Mouse (Mus musculus) adrenal gland, adult 18-20 months (tissue): ENCODE results near the gene Gopc. TPM values are rescaled to one million over a fixed set of nuclear protein-coding genes. Genes with fewer than 3 reads are reported as not detected.

ENCODE experiments used
- DNase-seq, 2 experiments: peaks; one replicate each; pipeline ENCODE4 v3.0.0; 2021 to 2022; ENCODE audit warnings: low spot score in 2 of 2
- long read RNA-seq, 2 experiments: library from polyadenylated mRNA; stranded (forward); transcript quantifications; one replicate each; pipeline ENCODE4 v2.0.0; 2021
- total RNA-seq, 2 experiments: library from RNA; stranded (reverse); gene quantifications; 1 replicate in 1 of 2; 2 replicates in 1 of 2; pipeline ENCODE4 v1.2.3; 2021

The Gopc gene
- total RNA-seq, result 10 to 100 TPM; 18.4 to 21.8 TPM
- long read RNA-seq, experiment 1, full-length matches to known transcripts, result 36 of 39 reads
- long read RNA-seq, experiment 1, partial matches to known transcripts, result 2 of 39 reads
- long read RNA-seq, experiment 1, other reads (novel, unspliced or antisense), result 1 of 39 reads
- long read RNA-seq, experiment 2, full-length matches to known transcripts, result 106 of 111 reads
- long read RNA-seq, experiment 2, partial matches to known transcripts, result 1 of 111 reads
- long read RNA-seq, experiment 2, other reads (novel, unspliced or antisense), result 4 of 111 reads

- peak; percentile 95 to 96 for DNase-seq
Observed at GRCm38 (mm10) chr10:52381845-52382591, at the start of gene Gopc. TSS of gene Gopc (minus strand) at chr10:52382124.

- DNase-seq, result no peak
Observed at GRCm38 (mm10) chr10:52430953-52431352, 49.0 kb upstream of the Gopc start.

- DNase-seq, result no peak
Observed at GRCm38 (mm10) chr10:52427634-52428415, 45.9 kb upstream of the Gopc start.

GRCm38 (mm10) chr10:52426314-52426980 lies 44.5 kb upstream of the Gopc start:
- no peak for DNase-seq

- DNase-seq, result no peak
Observed at GRCm38 (mm10) chr10:52423097-52423496, 41.2 kb upstream of the Gopc start.

- DNase-seq, result no peak
Observed at GRCm38 (mm10) chr10:52421716-52422115, 39.8 kb upstream of the Gopc start.

GRCm38 (mm10) chr10:52420526-52420925 lies 38.6 kb upstream of the Gopc start:
- DNase-seq, result no peak

GRCm38 (mm10) chr10:52419402-52419801 lies 37.5 kb upstream of the Gopc start:
- no peak for DNase-seq

GRCm38 (mm10) chr10:52418931-52419330 lies 37.0 kb upstream of the Gopc start:
- DNase-seq, result no peak

- peak in 1 of 2 experiments; percentile 42 for DNase-seq
Observed at GRCm38 (mm10) chr10:52417998-52418860, 36.3 kb upstream of the Gopc start.

GRCm38 (mm10) chr10:52417299-52417997 lies 35.5 kb upstream of the Gopc start, which contains the start of gene Nus1:
TSS of gene Nus1 (plus strand) at chr10:52417547.
- DNase-seq, result peak; percentile 95 to 96

- DNase-seq, result no peak
Observed at GRCm38 (mm10) chr10:52416458-52416857, 34.5 kb upstream of the Gopc start.

- DNase-seq, result no peak
Observed at GRCm38 (mm10) chr10:52415020-52415419, 33.1 kb upstream of the Gopc start.

- DNase-seq, result no peak
Observed at GRCm38 (mm10) chr10:52407526-52407925, 25.6 kb upstream of the Gopc start.

GRCm38 (mm10) chr10:52405160-52405559 lies 23.2 kb upstream of the Gopc start:
- DNase-seq, result no peak

GRCm38 (mm10) chr10:52399722-52400121 lies 17.8 kb upstream of the Gopc start:
- no peak for DNase-seq

GRCm38 (mm10) chr10:52398715-52399114 lies 16.8 kb upstream of the Gopc start:
- DNase-seq, result no peak

- DNase-seq, result no peak
Observed at GRCm38 (mm10) chr10:52396647-52397046, 14.7 kb upstream of the Gopc start.

- no peak for DNase-seq
Observed at GRCm38 (mm10) chr10:52391208-52391607, 9.3 kb upstream of the Gopc start.
